Mouse (Mus musculus) hematopoietic stem cell, adult 5-6 weeks (primary cell): Measurements from ENCODE around the gene Ankrd17. TPM values are rescaled to one million over a fixed set of nuclear protein-coding genes. Genes with fewer than 3 reads are reported as not detected.

ENCODE experiments used
- total RNA-seq: library from RNA; stranded (forward); fragments of 172-1452, 232-1000 nt; gene quantifications from 2 replicates; pipeline ENCODE4 v1.2.3, GENCODE M21; 2017

Gene Ankrd17
- total RNA-seq, 1 experiment from 2014 or later, result 136 TPM

Other genes with a start within 250 kb of the Ankrd17 start
- gene Cox18, start 142.6 kb downstream of the Ankrd17 start, total RNA-seq, result 17.4 and 21.8 TPM in 2 replicates
- gene Gm9958, start 627 bp upstream of the Ankrd17 start, total RNA-seq, result 3.3 and 6.0 TPM in 2 replicates
- not detected in 2 replicates for gene Alb, start 94.3 kb upstream of the Ankrd17 start, total RNA-seq
- gene Afp, start 124.2 kb upstream of the Ankrd17 start, total RNA-seq, result 1.8 and 5.0 TPM in 2 replicates
- gene Afm, start 152.4 kb upstream of the Ankrd17 start, total RNA-seq, result 0.15 and 0.25 TPM in 2 replicates
- not detected in 2 replicates for gene 5830473C10Rik, start 194.5 kb upstream of the Ankrd17 start, total RNA-seq